Comparison of ENCODE assay signal across 21 mouse cellular contexts in the genomic region with DNA sequence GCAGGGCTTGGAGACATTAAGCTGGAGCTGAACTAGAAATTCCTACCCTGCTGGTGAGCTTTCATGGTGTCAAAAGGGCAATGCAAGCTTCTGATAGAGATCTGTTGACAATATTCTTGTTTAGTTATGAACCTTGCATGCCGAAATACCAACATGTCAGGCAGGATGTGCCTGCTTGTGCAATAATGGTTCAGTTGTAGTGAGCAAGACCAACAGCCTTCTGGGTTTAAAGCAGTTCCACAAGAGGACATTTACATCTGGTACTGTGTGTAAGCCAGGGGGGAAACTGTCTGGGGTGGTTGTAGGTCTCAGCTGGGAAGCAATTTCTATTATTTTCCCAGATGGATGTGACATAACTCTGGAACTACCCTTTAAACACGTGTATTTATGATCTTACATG.
"Had no signal": no experiment of that assay in that cellular context is flagged by ENCODE, and none has a peak within 500 bp of the region (broad histone marks: within the 10 kb centered on the region; RNA-seq: fewer than 3 reads in every experiment).

No protein-coding gene starts in this region.

- DNase-seq: cerebellum, adult 2 months; cerebellum, adult 9-10 months; cerebellum, adult 9-11 months; cerebellum, postnatal 10 days; cerebellum, postnatal 14 days; cerebellum, postnatal 25 days; cerebellum, postnatal 36 days; embryo, embryonic 11 days; forebrain, postnatal 0 days; gastrocnemius, adult 2 months; gastrocnemius, postnatal 10 days; gastrocnemius, postnatal 14 days; gastrocnemius, postnatal 25 days; gastrocnemius, postnatal 36 days; heart, adult 11 months; heart, adult 18-20 months; heart, adult 2 months had no signal

- ATAC-seq: forebrain, embryonic 13.5 days; forebrain, embryonic 14.5 days; forebrain, embryonic 15.5 days; forebrain, embryonic 16.5 days; forebrain, postnatal 0 days had no signal
